Mouse (Mus musculus) intestine, postnatal 0 days (tissue): Measurements from ENCODE around the gene Gabrb1. TPM values are rescaled to one million over a fixed set of nuclear protein-coding genes. Genes with fewer than 3 reads are reported as not detected.
A peak's percentile ranks its signal among the peaks of the same experiment; 100 is the strongest.

ENCODE experiments used
- ATAC-seq: fragments of 200-750 bp; cut with Nextera tagmentation; 2 replicates; pipeline ENCODE4 v1.8.0; 2017; ENCODE audit warnings: mild to moderate bottlenecking, moderate TSS enrichment, moderate library complexity
- H3K27ac ChIP-seq: fragments of 300-500 bp; sonication (generic); 2 replicates; pipeline ENCODE4 v1.5.1; 2014; ENCODE audit warnings: mild to moderate bottlenecking, low read depth, low read length, moderate library complexity
- H3K27me3 ChIP-seq: fragments of 300-500 bp; sonication (generic); replicated peaks from 2 replicates; pipeline ENCODE4 v1.6.1; 2014; ENCODE audit warnings: low read length, mixed read lengths; ENCODE audit not compliant: control insufficient read depth, insufficient read depth
- H3K36me3 ChIP-seq: fragments of 300-500 bp; sonication (generic); 2 replicates; pipeline ENCODE4 v1.6.1; 2014; ENCODE audit warnings: mild to moderate bottlenecking, moderate library complexity; ENCODE audit not compliant: control insufficient read depth, insufficient read depth
- H3K4me1 ChIP-seq: fragments of 300-500 bp; sonication (generic); replicated peaks from 2 replicates; pipeline ENCODE4 v1.6.1; 2014; ENCODE audit warnings: antibody characterized with exemption, low read length, mixed read lengths; ENCODE audit not compliant: control insufficient read depth, insufficient read depth
- H3K4me2 ChIP-seq: fragments of 300-500 bp; sonication (generic); replicated peaks from 2 replicates; pipeline ENCODE4 v1.6.1; 2014; ENCODE audit warnings: low read depth, mild to moderate bottlenecking, moderate library complexity
- H3K4me3 ChIP-seq: fragments of 300-500 bp; sonication (generic); 2 replicates; pipeline ENCODE4 v1.5.1; 2014; ENCODE audit warnings: low read depth, low read length
- H3K9ac ChIP-seq: fragments of 300-500 bp; sonication (generic); 2 replicates; pipeline ENCODE4 v1.6.1; 2014; ENCODE audit warnings: mild to moderate bottlenecking, low read depth, low read length
- H3K9me3 ChIP-seq: fragments of 300-500 bp; sonication (generic); 2 replicates; pipeline ENCODE4 v1.6.1; 2016; ENCODE audit warnings: mixed run types; ENCODE audit not compliant: control insufficient read depth
- CTCF ChIP-seq: sonication (generic); IDR thresholded peaks from 2 replicates; pipeline ENCODE4 v1.5.1; 2016; ENCODE audit warnings: low read depth, mild to moderate bottlenecking, control low read depth, antibody characterized with exemption, moderate library complexity
- WGBS: fragments of 180-500 bp; shearing (Covaris S2); extraction: QIAGEN DNeasy Blood & Tissue Kit; methylation state at CpG from one replicate; pipeline ENCODE4 v1.1.7; 2014; 5-methylcytosine and 5-hydroxymethylcytosine counted together
- polyA plus RNA-seq: library from polyadenylated mRNA; unstranded; fragments of >200 nt; fragmentation: Nextera tagmentation; extraction: Ambion mirVana; gene quantifications from 2 replicates; pipeline ENCODE4 v1.2.1, GENCODE M21; 2015

Gene Gabrb1
- polyA plus RNA-seq, 1 experiment from 2014 or later = 0.16 TPM

GRCm38 (mm10) chr5:71700468-71701272 lies 42.8 kb downstream of the Gabrb1 start:
- no peak overlapping the region for H3K27ac ChIP-seq
- H3K9ac ChIP-seq = peak overlapping the region; percentile 28; the same call in 1 of the 2 replicates
- no peaks in the 10 kb centered on the region for H3K9me3 ChIP-seq
- H3K4me3 ChIP-seq = peak overlapping the region; percentile 40
- no peaks in the 10 kb centered on the region for H3K36me3 ChIP-seq
- 0 out of 2 replicates have a peak, but pooled peaks cover 3% of the 10 kb centered on the region for H3K4me1 ChIP-seq
- peaks cover 15% of the 10 kb centered on the region for H3K27me3 ChIP-seq
- WGBS = under 1% methylated on average over 46 of the region's 46 CpGs
- H3K4me2 ChIP-seq = peak overlapping the region; percentile 75
- peak; percentile 59 for TF ChIP-seq CTCF
- peak; percentile 25; the same call in 1 of the 2 replicates for ATAC-seq

GRCm38 (mm10) chr5:71701273-71701614 lies 43.3 kb downstream of the Gabrb1 start:
- Histone ChIP-seq H3K4me1 (0 out of 2 replicates have a peak, but pooled peaks cover 3% of the 10 kb centered on the region), H3K36me3 (no peaks in the 10 kb centered on the region), H3K4me3 (peak overlapping the region; percentile 40), H3K27me3 (peaks cover 15% of the 10 kb centered on the region), H3K27ac (no peak overlapping the region), H3K9me3 (no peaks in the 10 kb centered on the region), H3K9ac (peak overlapping the region; percentile 28; the same call in 1 of the 2 replicates), H3K4me2 (peak overlapping the region; percentile 75)
- under 1% methylated on average over 6 of the region's 6 CpGs for WGBS
- TF ChIP-seq CTCF = no peak
- ATAC-seq = 0 out of 2 replicates have a peak, but pooled peaks have one; percentile 16

GRCm38 (mm10) chr5:71732931-71733792 lies 75.2 kb downstream of the Gabrb1 start:
- Histone ChIP-seq H3K27ac (no peak overlapping the region), H3K4me3 (no peak overlapping the region), H3K9me3 (no peaks in the 10 kb centered on the region), H3K27me3 (no peaks in the 10 kb centered on the region), H3K36me3 (no peaks in the 10 kb centered on the region), H3K9ac (no peak overlapping the region), H3K4me2 (no peak overlapping the region), H3K4me1 (no peaks in the 10 kb centered on the region)
- 79% methylated on average over 8 of the region's 8 CpGs for WGBS
- ATAC-seq = no peak
- no peak for TF ChIP-seq CTCF

GRCm38 (mm10) chr5:71747411-71747810 lies 89.5 kb downstream of the Gabrb1 start:
- H3K27ac ChIP-seq = no peak overlapping the region
- H3K27me3 ChIP-seq = no peaks in the 10 kb centered on the region
- H3K4me3 ChIP-seq = no peak overlapping the region
- no peak for ATAC-seq
- 75% methylated on average over 2 of the region's 2 CpGs for WGBS
- no peaks in the 10 kb centered on the region for H3K9me3 ChIP-seq
- no peak for TF ChIP-seq CTCF
- H3K4me2 ChIP-seq = no peak overlapping the region
- no peaks in the 10 kb centered on the region for H3K4me1 ChIP-seq
- no peak overlapping the region for H3K9ac ChIP-seq
- no peaks in the 10 kb centered on the region for H3K36me3 ChIP-seq

- TF ChIP-seq CTCF = no peak
- H3K36me3 ChIP-seq = no peaks in the 10 kb centered on the region
Observed at GRCm38 (mm10) chr5:71753966-71754365, 96.1 kb downstream of the Gabrb1 start.

GRCm38 (mm10) chr5:71761105-71761504 lies 103.2 kb downstream of the Gabrb1 start:
- TF ChIP-seq CTCF = no peak
- ATAC-seq = no peak
- 91% methylated on average over 6 of the region's 6 CpGs for WGBS

More at GRCm38 (mm10) chr5:71753966-71754365, 96.1 kb downstream of the Gabrb1 start:
- WGBS = 79% methylated on average over 5 of the region's 5 CpGs
- H3K9ac ChIP-seq = no peak overlapping the region
- H3K4me3 ChIP-seq = no peak overlapping the region
- no peak overlapping the region for H3K4me2 ChIP-seq
- H3K9me3 ChIP-seq = no peaks in the 10 kb centered on the region
- H3K4me1 ChIP-seq = no peaks in the 10 kb centered on the region
- H3K27me3 ChIP-seq = no peaks in the 10 kb centered on the region
- ATAC-seq = no peak
- H3K27ac ChIP-seq = no peak overlapping the region

More at GRCm38 (mm10) chr5:71761105-71761504, 103.2 kb downstream of the Gabrb1 start:
- no peak overlapping the region for H3K27ac ChIP-seq
- H3K9ac ChIP-seq = no peak overlapping the region
- H3K4me1 ChIP-seq = no peaks in the 10 kb centered on the region
- H3K4me2 ChIP-seq = no peak overlapping the region
- no peaks in the 10 kb centered on the region for H3K27me3 ChIP-seq
- no peaks in the 10 kb centered on the region for H3K36me3 ChIP-seq
- H3K4me3 ChIP-seq = no peak overlapping the region
- no peaks in the 10 kb centered on the region for H3K9me3 ChIP-seq
